In genomic region chr5:74277712-74278111, GRCm38 (mm10) we compare ENCODE assay signal across 8 mouse cellular contexts.
DNase-seq lines count a peak whose midpoint lies in the region; ATAC-seq lines count a peak whose summit lies in the region.

No protein-coding gene starts in this region.

- intact Hi-C loops in gastrocnemius, postnatal 14 days (cut with DNase I; ENCODE audit: low total_unique reads): loop anchor here (5.0 kb wide), 4 partner anchors 80 to 590 kb away; partner anchors contain the start of gene Rasl11b

- H3K4me1 ChIP-seq in midbrain, embryonic 10.5 days: peaks cover 7% of the 10 kb centered on the region; the same call in 1 of the 2 replicates

- no peak overlapping the region for H3K27ac ChIP-seq in midbrain, embryonic 10.5 days (replicated peaks)

- H3K36me3 ChIP-seq in midbrain, embryonic 10.5 days: no peaks in the 10 kb centered on the region

- 23% methylated on average over 3 of the region's 3 CpGs for WGBS in midbrain, embryonic 10.5 days

- H3K9me3 ChIP-seq in midbrain, embryonic 10.5 days (replicated peaks): no peaks in the 10 kb centered on the region

- DNase-seq in gastrocnemius, postnatal 14 days: peak; percentile 85
- peak; percentile 85 for DNase-seq in induced T-regulatory cell, adult 2 months (ENCODE audit: low read depth)
- DNase-seq in left cerebral cortex, adult 8-10 months (ENCODE audit: low spot score in 2 of 2): peak; percentile 74 to 77
- DNase-seq in midbrain, embryonic 10.5 days (ENCODE audit: low spot score): peak; percentile 87
- DNase-seq in skeletal muscle tissue, adult 2 months (ENCODE audit: low read depth, low spot score): peak; percentile 88

- H3K27me3 ChIP-seq in midbrain, embryonic 10.5 days (ENCODE audit: low read depth, poor library complexity, severe bottlenecking): no peaks in the 10 kb centered on the region

- peak; percentile 88 for ATAC-seq in activated CD4-positive, CD25-positive, alpha-beta regulatory T cell, adult 4 months
- peak; percentile 97 for ATAC-seq in common myeloid progenitor, adult 5-6 weeks (replicated peaks; ENCODE audit: low read depth, poor library complexity, severe bottlenecking)
- ATAC-seq in erythroid progenitor cell, adult 5-6 weeks (replicated peaks; ENCODE audit: low FRiP score, poor library complexity, severe bottlenecking): no peak

- no peak overlapping the region for H3K4me3 ChIP-seq in midbrain, embryonic 10.5 days
